Mouse (Mus musculus) MN1 (cell line): ENCODE data around the gene Olfr1382.
"Not testable (repeated sequence)": the region's sequence is repeated elsewhere in the genome, so short reads cannot be mapped to it uniquely, and the experiment has no call there.

Experiments used
- DNase-seq: peaks from one replicate; pipeline ENCODE4 v3.0.0-alpha.2; 2016; ENCODE audit warnings: low spot score

Olfr1382 gene

GRCm38 (mm10) chr11:49527947-49528346, at the start of gene Olfr1382:
Gene Olfr1382, plus strand, starts transcription at chr11:49528247.
- no peak for DNase-seq

GRCm38 (mm10) chr11:49485973-49486372, 42.1 kb upstream of the Olfr1382 start:
- DNase-seq: no peak

GRCm38 (mm10) chr11:49488770-49489169, 39.3 kb upstream of the Olfr1382 start, which contains the start of gene Olfr1385:
Gene Olfr1385, plus strand, starts transcription at chr11:49489070.
- DNase-seq: not testable (repeated sequence)

GRCm38 (mm10) chr11:49518086-49518485, 10.0 kb upstream of the Olfr1382 start:
- no peak for DNase-seq

- no peak for DNase-seq
These were observed 8.7 kb upstream of the Olfr1382 start, which contains the start of gene Olfr1383 for GRCm38 (mm10) chr11:49519348-49519747. Gene Olfr1383, plus strand, starts transcription at chr11:49519648.

GRCm38 (mm10) chr11:49532761-49533160, 4.7 kb downstream of the Olfr1382 start:
- DNase-seq: no peak

GRCm38 (mm10) chr11:49536631-49537030, 8.6 kb downstream of the Olfr1382 start:
- DNase-seq: not testable (repeated sequence)

- not testable (repeated sequence) for DNase-seq
These were observed 15.1 kb downstream of the Olfr1382 start, which contains the start of gene Olfr1381 for GRCm38 (mm10) chr11:49543149-49543548. Gene Olfr1381, plus strand, starts transcription at chr11:49543449.

GRCm38 (mm10) chr11:49554033-49554432, 26.0 kb downstream of the Olfr1382 start:
- DNase-seq: not testable (repeated sequence)

- DNase-seq: not testable (repeated sequence)
These were observed 28.5 kb downstream of the Olfr1382 start, which contains the start of gene Olfr1380 for GRCm38 (mm10) chr11:49556578-49556977. Gene Olfr1380, plus strand, starts transcription at chr11:49556878.

GRCm38 (mm10) chr11:49575054-49575453, 47.0 kb downstream of the Olfr1382 start:
- not testable (repeated sequence) for DNase-seq

GRCm38 (mm10) chr11:49580452-49580851, 52.4 kb downstream of the Olfr1382 start:
- DNase-seq: not testable (repeated sequence)
